Mouse (Mus musculus) stomach, embryonic 16.5 days (tissue): ENCODE results near the gene Tmprss12. TPM values are rescaled to one million over a fixed set of nuclear protein-coding genes. Genes with fewer than 3 reads are reported as not detected.
"Not testable (repeated sequence)": the region's sequence is repeated elsewhere in the genome, so short reads cannot be mapped to it uniquely, and the experiment has no call there.

ENCODE experiments used
- ATAC-seq: fragments of 200-750 bp; cut with Nextera tagmentation; 2 replicates; pipeline ENCODE4 v1.8.0; 2017; ENCODE audit warnings: moderate number of reproducible peaks, moderate TSS enrichment; ENCODE audit not compliant: insufficient read depth, low FRiP score
- H3K27ac ChIP-seq: fragments of 300-500 bp; sonication (generic); 2 replicates; pipeline ENCODE4 v1.5.1; 2014; ENCODE audit warnings: low read length
- H3K27me3 ChIP-seq: fragments of 300-500 bp; sonication (generic); 2 replicates; pipeline ENCODE4 v1.6.1; 2014; ENCODE audit warnings: low read length, control low read depth, mixed read lengths; ENCODE audit not compliant: control insufficient read depth, insufficient read depth
- H3K36me3 ChIP-seq: fragments of 300-500 bp; sonication (generic); 2 replicates; pipeline ENCODE4 v1.6.1; 2014; ENCODE audit warnings: low read length; ENCODE audit not compliant: control insufficient read depth, insufficient read depth
- H3K4me1 ChIP-seq: fragments of 300-500 bp; sonication (generic); 2 replicates; pipeline ENCODE4 v1.6.1; 2014; ENCODE audit warnings: low read length, control low read depth, mixed read lengths; ENCODE audit not compliant: control insufficient read depth, insufficient read depth
- H3K4me2 ChIP-seq: fragments of 300-500 bp; sonication (generic); 2 replicates; pipeline ENCODE4 v1.6.1; 2014; ENCODE audit warnings: low read depth, low read length, mixed read lengths
- H3K4me3 ChIP-seq: fragments of 300-500 bp; sonication (generic); replicated peaks from 2 replicates; pipeline ENCODE4 v1.5.1; 2014; ENCODE audit warnings: mild to moderate bottlenecking, low read length
- H3K9ac ChIP-seq: fragments of 300-500 bp; sonication (generic); 2 replicates; pipeline ENCODE4 v1.6.1; 2014; ENCODE audit warnings: low read length
- H3K9me3 ChIP-seq: fragments of 300-500 bp; sonication (generic); replicated peaks from 2 replicates; pipeline ENCODE4 v1.6.1; 2016; ENCODE audit warnings: low read length, control low read depth; ENCODE audit not compliant: control insufficient read depth
- WGBS: fragments of 180-500 bp; shearing (Covaris S2); extraction: QIAGEN DNeasy Blood & Tissue Kit; methylation state at CpG from one replicate; pipeline ENCODE4 v1.1.7; 2014; 5-methylcytosine and 5-hydroxymethylcytosine counted together
- polyA plus RNA-seq: library from polyadenylated mRNA; unstranded; fragments of >200 nt; fragmentation: Nextera tagmentation; extraction: Ambion mirVana; gene quantifications from 2 replicates; pipeline ENCODE4 v1.2.1, GENCODE M21; 2015

Tmprss12 gene
- polyA plus RNA-seq, 1 experiment from 2014 or later, result 0.30 TPM

DNA sequence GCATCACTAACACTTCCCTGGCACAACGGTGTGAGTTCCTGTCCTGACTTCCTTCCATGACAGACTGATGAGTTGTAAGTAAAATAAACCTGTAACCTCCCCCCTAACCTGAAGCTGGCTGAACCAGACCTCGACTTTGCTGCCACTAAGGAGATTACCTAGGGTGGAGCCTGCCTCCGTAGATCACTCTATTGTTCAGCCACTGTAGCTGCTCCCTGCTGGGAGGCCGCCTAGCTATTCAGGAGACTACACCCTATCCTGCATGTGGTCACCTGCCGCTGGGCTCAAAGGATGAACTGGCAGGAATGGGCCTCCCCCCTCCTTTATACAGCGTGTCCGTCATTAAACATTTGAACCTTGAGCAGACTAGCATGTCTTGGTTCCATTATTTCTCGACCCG, 10.9 kb upstream of the Tmprss12 start:
- no peaks in the 10 kb centered on the region for H3K27me3 ChIP-seq

DNA sequence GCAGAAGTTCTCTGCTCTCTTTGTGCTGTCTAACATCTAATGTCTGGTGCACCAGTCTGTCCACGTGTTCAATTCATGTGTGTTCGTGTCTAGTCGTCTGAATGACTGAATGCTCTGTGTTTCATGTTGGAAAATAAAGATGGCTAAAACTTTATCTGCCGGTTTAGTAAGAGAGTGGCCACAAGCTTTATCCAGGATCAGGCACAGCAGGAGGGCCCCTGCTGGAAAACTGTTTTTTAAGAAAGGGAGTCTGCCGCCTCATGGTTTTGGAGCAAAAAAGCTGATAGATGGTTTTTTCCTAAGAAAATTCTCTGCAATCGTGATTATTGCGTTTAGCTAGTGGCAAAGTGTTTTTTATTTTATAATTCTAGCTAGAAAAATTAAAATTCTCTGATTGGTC, 10.0 kb upstream of the Tmprss12 start:
- WGBS, result 42% methylated on average over 7 of the region's 7 CpGs
- not testable (repeated sequence) for H3K9me3 ChIP-seq, H3K27me3 ChIP-seq, H3K4me2 ChIP-seq, H3K9ac ChIP-seq, H3K4me3 ChIP-seq, H3K4me1 ChIP-seq, ATAC-seq, H3K27ac ChIP-seq, H3K36me3 ChIP-seq

More for the DNA sequence above, 10.9 kb upstream of the Tmprss12 start:
- no peaks in the 10 kb centered on the region for H3K4me1 ChIP-seq
- no peak overlapping the region for H3K4me3 ChIP-seq
- WGBS, result 26% methylated on average over 9 of the region's 9 CpGs
- ATAC-seq, result no peak; the same call in 1 of the 2 replicates
- no peaks in the 10 kb centered on the region for H3K36me3 ChIP-seq
- H3K9me3 ChIP-seq, result no peaks in the 10 kb centered on the region
- no peak overlapping the region for H3K9ac ChIP-seq
- no peak overlapping the region for H3K4me2 ChIP-seq
- H3K27ac ChIP-seq, result peak overlapping the region; percentile 51; the same call in 1 of the 2 replicates

- H3K27ac ChIP-seq, result no peak overlapping the region
- WGBS, result 69% methylated on average over 14 of the region's 14 CpGs
- H3K27me3 ChIP-seq, result no peaks in the 10 kb centered on the region
- H3K4me2 ChIP-seq, result no peak overlapping the region
- no peak overlapping the region for H3K9ac ChIP-seq
- no peak overlapping the region for H3K4me3 ChIP-seq
- H3K4me1 ChIP-seq, result no peaks in the 10 kb centered on the region
- H3K9me3 ChIP-seq, result no peaks in the 10 kb centered on the region
- no peak for ATAC-seq
- no peaks in the 10 kb centered on the region for H3K36me3 ChIP-seq
These were observed 9.2 kb upstream of the Tmprss12 start for GRCm38 (mm10) chr15:100271411-100271810.

- H3K4me1 ChIP-seq, H3K27me3 ChIP-seq, H3K9ac ChIP-seq, ATAC-seq, H3K27ac ChIP-seq, H3K4me3 ChIP-seq, H3K36me3 ChIP-seq, H3K4me2 ChIP-seq, H3K9me3 ChIP-seq: not testable (repeated sequence)
- 92% methylated on average over 4 of the region's 4 CpGs for WGBS
These were observed 6.8 kb upstream of the Tmprss12 start for GRCm38 (mm10) chr15:100273791-100274308.

DNA sequence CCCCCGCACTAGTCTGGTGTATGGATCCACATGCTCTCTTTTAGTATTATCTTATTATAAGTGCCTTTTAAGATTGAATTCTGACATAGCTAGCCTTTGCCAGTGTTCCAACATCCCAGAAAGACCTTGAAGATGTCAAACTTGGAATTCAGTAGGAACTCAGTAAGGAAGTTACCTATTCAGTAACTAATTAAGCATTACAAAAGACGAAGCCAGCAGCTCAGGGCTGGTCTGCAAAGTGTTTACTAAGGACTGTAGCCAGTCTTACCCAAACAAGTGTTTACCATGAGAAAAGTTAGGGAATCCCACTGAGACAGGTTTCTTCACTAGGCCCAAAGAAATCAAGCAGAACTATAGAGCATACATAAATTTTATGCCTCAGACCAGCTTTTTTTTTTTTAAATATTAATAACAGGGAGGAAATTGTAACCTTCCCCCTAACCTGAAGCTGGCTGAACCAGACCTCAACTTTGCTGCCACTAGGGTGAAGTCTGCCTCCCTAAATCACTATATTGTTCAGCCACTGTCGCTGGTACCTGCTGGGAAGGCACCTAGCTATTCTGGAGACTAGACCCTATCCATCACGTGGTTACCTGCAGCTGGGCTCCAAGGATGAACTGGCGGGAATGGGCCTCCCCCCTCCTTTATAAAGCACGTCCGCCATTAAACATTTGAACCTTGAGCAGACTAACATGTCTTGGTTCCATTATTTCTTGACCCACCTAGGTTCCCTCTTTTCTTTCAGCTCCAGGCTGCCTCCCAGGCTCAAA, 5.7 kb upstream of the Tmprss12 start:
- no peak for ATAC-seq
- Histone ChIP-seq H3K36me3 (no peaks in the 10 kb centered on the region), H3K4me1 (no peaks in the 10 kb centered on the region), H3K9ac (no peak overlapping the region), H3K27ac (no peak overlapping the region), H3K27me3 (no peaks in the 10 kb centered on the region), H3K4me2 (no peak overlapping the region), H3K9me3 (no peaks in the 10 kb centered on the region; the same call in 1 of the 2 replicates), H3K4me3 (no peak overlapping the region)
- WGBS, result 85% methylated on average over 7 of the region's 7 CpGs

DNA sequence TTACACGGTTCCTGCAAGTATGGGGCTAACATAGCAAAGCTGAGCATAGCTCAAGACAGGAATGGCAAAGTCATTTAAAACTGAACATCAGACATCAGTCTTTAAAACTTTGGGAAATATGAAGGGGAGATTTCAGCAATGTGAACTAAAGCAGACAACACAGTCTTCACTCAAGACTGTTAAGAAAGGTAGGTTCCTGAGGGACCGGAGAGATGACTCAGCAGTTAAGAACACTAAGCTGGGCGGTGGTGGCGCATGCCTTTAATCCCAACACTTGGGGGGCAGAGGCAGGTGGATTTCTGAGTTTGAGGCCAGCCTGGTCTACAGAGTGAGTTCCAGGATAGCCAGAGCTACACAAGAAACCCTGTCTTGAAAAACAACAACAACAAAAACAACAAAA, 4.2 kb upstream of the Tmprss12 start:
- H3K4me3 ChIP-seq, result no peak overlapping the region

GRCm38 (mm10) chr15:100277586-100277985, 3.1 kb upstream of the Tmprss12 start:
- Histone ChIP-seq H3K4me2 (no peak overlapping the region), H3K9ac (no peak overlapping the region), H3K4me3 (no peak overlapping the region), H3K9me3 (no peaks in the 10 kb centered on the region; the same call in 1 of the 2 replicates), H3K27ac (no peak overlapping the region), H3K4me1 (no peaks in the 10 kb centered on the region), H3K27me3 (no peaks in the 10 kb centered on the region), H3K36me3 (no peaks in the 10 kb centered on the region)
- no peak for ATAC-seq
- WGBS, result 97% methylated on average over 3 of the region's 3 CpGs

More for the DNA sequence above, 4.2 kb upstream of the Tmprss12 start:
- H3K4me2 ChIP-seq, result no peak overlapping the region
- no peak overlapping the region for H3K9ac ChIP-seq
- ATAC-seq, result no peak
- WGBS, result 91% methylated on average over 4 of the region's 4 CpGs
- H3K27ac ChIP-seq, result no peak overlapping the region
- no peaks in the 10 kb centered on the region for H3K36me3 ChIP-seq
- H3K9me3 ChIP-seq, result no peaks in the 10 kb centered on the region; the same call in 1 of the 2 replicates
- no peaks in the 10 kb centered on the region for H3K27me3 ChIP-seq
- H3K4me1 ChIP-seq, result no peaks in the 10 kb centered on the region

- no peak overlapping the region for H3K9ac ChIP-seq
- WGBS, result 88% methylated on average over 6 of the region's 6 CpGs
- no peak for ATAC-seq
- no peak overlapping the region for H3K4me3 ChIP-seq
- H3K4me1 ChIP-seq, result no peaks in the 10 kb centered on the region
- H3K4me2 ChIP-seq, result no peak overlapping the region
- no peaks in the 10 kb centered on the region for H3K36me3 ChIP-seq
- H3K9me3 ChIP-seq, result no peaks in the 10 kb centered on the region
- H3K27me3 ChIP-seq, result no peaks in the 10 kb centered on the region
- H3K27ac ChIP-seq, result no peak overlapping the region
These were observed 8.3 kb downstream of the Tmprss12 start for GRCm38 (mm10) chr15:100288980-100289379.

- Histone ChIP-seq H3K36me3 (no peaks in the 10 kb centered on the region), H3K27me3 (no peaks in the 10 kb centered on the region), H3K4me1 (no peaks in the 10 kb centered on the region), H3K4me2 (no peak overlapping the region), H3K4me3 (no peak overlapping the region), H3K9me3 (no peaks in the 10 kb centered on the region), H3K27ac (no peak overlapping the region), H3K9ac (no peak overlapping the region)
- no peak for ATAC-seq
- 76% methylated on average over 5 of the region's 5 CpGs for WGBS
These were observed 10.2 kb downstream of the Tmprss12 start for GRCm38 (mm10) chr15:100290858-100291257.
